Mouse (Mus musculus): ENCODE data around the gene Smok3b.

Smok3b gene

DNA sequence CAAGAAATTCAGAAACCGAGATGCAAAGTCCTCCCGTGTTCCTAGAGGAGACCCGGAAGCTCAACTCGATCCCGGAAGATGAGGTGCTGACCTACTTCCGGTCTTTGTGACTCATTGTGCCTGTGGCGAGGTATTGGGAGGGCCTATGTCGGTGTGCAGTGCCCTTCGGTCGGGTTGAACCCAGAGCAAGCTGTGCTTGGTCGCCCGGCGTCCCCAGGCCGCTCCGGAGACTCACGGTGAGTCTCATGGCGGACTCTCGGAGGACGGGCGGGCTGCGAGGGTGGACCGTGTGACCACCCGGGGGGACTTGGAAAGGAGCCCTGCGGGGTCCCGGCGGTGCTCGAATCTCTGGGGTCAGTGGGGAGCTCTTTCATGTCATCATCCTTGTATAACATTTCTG, 63.8 kb downstream of the Smok3b start, which contains the start of gene Zkscan1:
TSS of gene Zkscan1 (plus strand) at position 89 of the 400 bp plus-strand sequence.
- in situ Hi-C loops (cut with MboI, MseI), result no loop called here

DNA sequence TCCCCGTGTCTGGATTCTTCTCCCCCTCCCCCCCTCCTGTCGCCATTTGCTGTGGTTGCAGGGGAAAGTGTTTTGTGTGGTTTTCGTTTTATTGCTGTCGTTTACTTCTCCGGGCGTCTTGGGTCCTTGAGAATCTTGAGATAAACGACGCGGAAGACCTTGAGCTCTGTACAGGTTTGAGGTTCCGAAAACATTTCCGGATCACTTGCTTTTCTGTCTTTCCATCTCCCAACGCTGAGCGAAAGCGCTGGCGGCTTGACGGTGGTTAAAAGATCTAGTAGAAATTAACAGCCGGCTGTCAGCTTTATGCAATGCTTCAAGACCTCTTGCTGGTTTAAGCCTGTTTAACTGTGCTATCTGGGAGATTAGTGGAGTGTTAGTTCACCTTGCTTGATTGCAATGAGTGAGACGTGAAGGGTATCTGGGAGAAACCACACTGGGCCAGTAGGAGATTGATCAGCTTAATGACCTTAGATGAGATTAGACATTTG, 64.2 kb downstream of the Smok3b start:
- in situ Hi-C loops (cut with MboI, MseI), result no loop called here

DNA sequence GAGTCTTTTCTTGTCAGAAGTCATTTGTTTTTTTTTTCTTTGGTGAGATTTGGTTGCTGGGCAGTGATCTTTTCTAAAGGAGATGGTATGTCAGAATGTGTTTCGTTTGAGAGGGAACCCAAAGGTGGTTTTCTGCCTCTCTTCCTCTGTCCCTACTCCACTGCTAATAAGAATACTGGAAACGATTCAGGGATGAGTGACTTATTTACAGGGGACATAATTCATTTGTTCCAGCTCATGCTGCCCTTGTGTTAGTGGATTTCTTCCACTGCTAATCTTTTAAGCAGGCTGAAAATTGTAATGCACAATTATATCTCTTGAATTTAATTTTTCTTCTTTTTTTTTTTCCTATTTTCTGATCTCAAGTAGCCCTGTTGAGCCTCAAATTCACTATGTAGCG, 65.6 kb downstream of the Smok3b start:
- in situ Hi-C loops (cut with MboI, MseI), result no loop called here

DNA sequence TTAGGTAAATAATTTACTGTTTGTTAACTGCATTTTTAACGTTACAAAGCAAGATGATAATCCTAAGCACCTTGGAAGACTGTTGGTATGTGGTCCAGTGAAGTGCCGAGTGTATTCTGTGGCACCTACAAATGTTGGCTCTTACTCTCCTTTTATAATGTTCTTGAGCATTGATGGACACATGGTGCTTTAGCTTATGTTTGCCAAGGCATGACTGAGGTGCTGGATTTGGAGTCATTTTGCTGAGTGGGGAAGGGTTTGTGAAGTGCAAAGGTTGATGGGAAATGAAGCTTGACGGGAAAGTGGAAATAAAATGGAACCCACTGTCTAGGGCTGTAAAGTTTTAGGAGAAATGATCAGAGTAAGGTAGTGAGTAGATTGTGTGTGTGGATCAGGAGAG, 67.1 kb downstream of the Smok3b start:
- in situ Hi-C loops (cut with MboI, MseI), result no loop called here

DNA sequence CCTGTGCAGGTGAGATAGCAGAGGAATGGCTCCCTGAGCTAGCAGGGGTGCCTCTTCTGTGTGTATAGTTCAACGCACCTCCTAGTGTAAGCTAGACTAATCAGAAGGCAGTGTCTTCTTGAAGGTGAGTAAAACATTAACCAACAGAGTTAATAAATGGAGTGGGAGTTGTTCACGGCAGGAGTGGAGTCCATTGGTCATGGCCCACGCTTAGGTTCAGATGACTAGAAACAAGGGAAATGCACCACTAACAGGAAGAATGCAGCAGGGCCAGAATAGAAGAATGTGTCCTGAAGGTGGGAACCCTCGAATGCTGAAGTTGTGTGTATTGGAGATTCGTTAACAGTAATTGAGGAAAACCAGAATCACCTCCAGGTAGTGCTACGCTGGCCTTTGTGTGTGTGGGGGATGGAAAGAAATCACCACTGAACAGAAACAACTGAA, 67.9 kb downstream of the Smok3b start:
- in situ Hi-C loops (cut with MboI, MseI), result no loop called here

DNA sequence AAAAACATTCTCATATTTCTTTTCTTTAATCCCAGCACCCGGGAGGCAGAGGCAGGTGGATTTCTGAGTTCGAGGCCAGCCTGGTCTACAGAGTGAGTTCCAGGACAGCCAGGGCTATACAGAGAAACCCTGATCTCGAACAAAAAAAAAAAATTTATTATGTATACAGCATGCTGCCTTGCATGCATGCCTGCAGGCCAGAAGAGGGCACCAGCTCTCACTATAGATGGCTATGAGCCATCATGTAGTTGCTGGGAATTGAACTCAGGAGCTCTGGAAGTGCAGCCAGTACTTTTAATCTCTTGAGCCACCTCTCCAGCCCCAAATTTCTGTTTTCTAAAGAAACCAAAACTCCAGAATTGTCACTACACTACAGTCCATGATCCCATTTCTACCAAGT, 69.0 kb downstream of the Smok3b start:
- in situ Hi-C loops (cut with MboI, MseI), result no loop called here

DNA sequence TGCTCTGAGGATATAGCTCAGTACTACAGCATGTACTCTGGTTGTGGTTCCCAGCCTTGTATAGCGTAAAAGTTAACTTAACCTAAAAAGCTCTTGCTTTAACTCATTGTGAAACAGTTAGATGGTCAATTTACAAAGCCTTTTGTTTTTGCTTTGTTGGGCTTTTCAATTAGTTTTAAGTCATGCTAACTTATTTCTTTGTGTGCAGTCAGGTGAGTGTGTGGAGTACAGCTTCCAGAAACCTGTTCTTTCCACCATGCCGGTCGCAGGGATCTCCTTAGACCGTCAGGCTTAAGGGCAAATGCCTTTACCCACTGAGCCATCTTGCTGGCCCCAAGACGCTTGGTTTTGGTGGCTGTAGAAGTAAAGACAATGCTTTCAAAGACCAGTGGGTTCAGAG, 69.5 kb downstream of the Smok3b start:
- in situ Hi-C loops (cut with MboI, MseI), result no loop called here

DNA sequence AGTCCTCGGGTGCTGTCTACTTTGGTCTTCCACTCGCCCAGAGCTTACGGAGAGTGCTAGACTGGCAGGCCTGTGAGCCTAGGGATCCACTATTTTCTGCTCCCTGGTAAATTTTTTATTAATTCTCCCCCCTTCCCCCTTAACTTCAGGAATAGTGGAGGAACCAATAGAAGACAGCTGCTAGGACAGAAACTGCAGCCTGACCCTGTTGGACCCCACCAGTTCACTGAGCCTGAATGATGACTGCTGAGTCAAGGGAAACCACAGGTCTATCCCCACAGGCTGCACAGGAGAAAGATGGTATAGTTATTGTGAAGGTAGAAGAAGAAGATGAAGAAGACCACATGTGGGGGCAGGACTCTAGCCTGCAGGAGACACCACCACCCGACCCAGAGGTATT, 71.5 kb downstream of the Smok3b start:
- in situ Hi-C loops (cut with MboI, MseI), result no loop called here

DNA sequence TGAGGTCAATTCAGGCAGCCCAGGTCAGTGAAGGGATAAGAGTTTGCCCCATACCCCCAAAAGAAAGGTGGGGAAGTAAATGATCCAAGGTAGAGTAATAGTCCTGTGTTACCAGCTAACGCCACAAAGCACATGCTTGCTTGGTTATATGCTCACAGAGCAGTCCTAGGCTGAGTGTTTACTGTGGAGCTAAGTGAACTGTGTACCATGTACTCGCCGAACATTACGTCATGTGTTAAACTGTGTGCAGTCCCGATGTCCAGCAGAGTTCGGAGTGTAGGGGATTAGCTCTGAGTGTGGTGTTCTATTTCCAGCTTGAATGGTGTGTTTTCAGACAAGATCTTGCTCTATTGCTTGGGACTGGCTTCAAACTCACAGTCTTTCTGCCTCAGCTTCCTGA, 73.2 kb downstream of the Smok3b start:
- in situ Hi-C loops (cut with MboI, MseI), result no loop called here
